Mouse (Mus musculus): ENCODE data around the gene Trp53i11.

DNA sequence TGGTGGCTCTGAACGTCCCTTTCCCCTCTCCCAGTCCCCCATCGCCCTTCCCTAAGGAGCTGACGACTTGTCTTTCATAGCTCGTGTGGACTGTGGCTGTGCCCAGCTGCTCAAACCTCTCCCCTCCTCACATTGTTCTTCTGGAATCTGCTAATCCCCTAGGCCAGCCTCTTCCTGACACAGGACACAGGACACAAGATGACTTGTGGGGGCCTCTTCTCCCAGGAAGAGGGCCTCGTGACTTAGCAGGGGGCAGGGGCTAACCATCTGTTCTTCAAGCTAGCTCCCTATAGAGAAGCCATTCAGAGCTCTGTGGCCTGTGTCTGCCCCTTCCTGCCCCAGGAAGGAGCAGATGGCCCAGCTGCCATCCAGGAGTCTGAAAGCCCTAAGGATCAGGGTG is 13.2 kb upstream of the Trp53i11 start:
- TF ChIP-seq EP300 (IDR thresholded peaks at IDR 0.05; ENCODE audit: low read length) (no peak), USF1 (IDR thresholded peaks at IDR 0.05; ENCODE audit: low read depth, low read length) (no peak), CTCF (conservative IDR thresholded peaks at IDR 0.05 in 1 of 2, IDR thresholded peaks at IDR 0.05 in 1 of 2; ENCODE audit: low read depth in 2 of 2, low read length in 2 of 2) (no peak), TBP (conservative IDR thresholded peaks at IDR 0.05; ENCODE audit: low read depth, low read length) (no peak), SMC3 (IDR thresholded peaks at IDR 0.05; ENCODE audit: low read depth, low read length) (no peak), ZC3H11A (IDR thresholded peaks at IDR 0.05; ENCODE audit: low read depth, low read length) (no peak), TCF12 (IDR thresholded peaks at IDR 0.05; ENCODE audit: low read depth, low read length) (no peak), ETS1 (conservative IDR thresholded peaks at IDR 0.05; ENCODE audit: low read depth, low read length) (no peak), ZNF384 (IDR thresholded peaks at IDR 0.05; ENCODE audit: low read depth, low read length) (no peak), POLR2A (IDR thresholded peaks at IDR 0.05; ENCODE audit: low read depth, low read length) (no peak), ZMIZ1 (IDR thresholded peaks at IDR 0.05; ENCODE audit: low read depth, low read length) (no peak), MAZ (IDR thresholded peaks at IDR 0.05; ENCODE audit: low read depth, low read length) (no peak), CHD1 (IDR thresholded peaks at IDR 0.05; ENCODE audit: low read depth, low read length) (no peak)

Data from CH12.LX (cell line).